Mouse (Mus musculus): Measurements from ENCODE around the gene Gm3238. TPM values are rescaled to one million over a fixed set of nuclear protein-coding genes. Genes with fewer than 3 reads are reported as not detected.
"Not testable (repeated sequence)": the region's sequence is repeated elsewhere in the genome, so short reads cannot be mapped to it uniquely, and the experiment has no call there.

Gene Gm3238
- total RNA-seq, 2 experiments from 2014 or later = not detected

- intact Hi-C loops (cut with DNase I); DNase-seq (ENCODE audit: low spot score): not testable (repeated sequence)
Observed at GRCm38 (mm10) chr10:77752312-77752711, 18.8 kb downstream of the Gm3238 start.

- intact Hi-C loops (cut with DNase I); DNase-seq (ENCODE audit: low spot score): not testable (repeated sequence)
Observed at GRCm38 (mm10) chr10:77751254-77751653, 19.9 kb downstream of the Gm3238 start, which contains the start of gene Gm9736. Gene Gm9736 (minus strand): TSS chr10:77751354.

- intact Hi-C loops (cut with DNase I); DNase-seq (ENCODE audit: low spot score): not testable (repeated sequence)
Observed at GRCm38 (mm10) chr10:77750686-77751085, 20.4 kb downstream of the Gm3238 start.

GRCm38 (mm10) chr10:77741924-77742688 lies 29.0 kb downstream of the Gm3238 start, which contains the start of gene Gm18596:
Gene Gm18596 (minus strand): TSS chr10:77742638.
- intact Hi-C loops (cut with DNase I); DNase-seq (ENCODE audit: low spot score): not testable (repeated sequence)

- DNase-seq (ENCODE audit: low spot score) = no peak
- intact Hi-C loops (cut with DNase I) = no loop called here
Observed at GRCm38 (mm10) chr10:77738929-77739328, 32.2 kb downstream of the Gm3238 start.

GRCm38 (mm10) chr10:77735928-77736327 lies 35.2 kb downstream of the Gm3238 start:
- intact Hi-C loops (cut with DNase I) = no loop called here
- no peak for DNase-seq (ENCODE audit: low spot score)

GRCm38 (mm10) chr10:77729241-77729640 lies 41.9 kb downstream of the Gm3238 start:
- no peak for DNase-seq (ENCODE audit: low spot score)

GRCm38 (mm10) chr10:77728280-77728679 lies 42.8 kb downstream of the Gm3238 start:
- intact Hi-C loops (cut with DNase I) = loop anchor here (5.0 kb wide), 2 partner anchors 89 to 101 kb away; no protein-coding TSS in a partner anchor
- DNase-seq (ENCODE audit: low spot score) = no peak

More at GRCm38 (mm10) chr10:77729241-77729640, 41.9 kb downstream of the Gm3238 start:
- intact Hi-C loops (cut with DNase I) = loop anchor here (5.0 kb wide), 2 partner anchors 88 to 102 kb away; no protein-coding TSS in a partner anchor

- intact Hi-C loops (cut with DNase I) = loop anchor here (2.0 to 5.0 kb wide), 3 partner anchors 91 to 155 kb away; no protein-coding TSS in a partner anchor
- no peak for DNase-seq (ENCODE audit: low spot score)
Observed at GRCm38 (mm10) chr10:77726186-77726585, 44.9 kb downstream of the Gm3238 start, which contains the start of gene Gm10100. Gene Gm10100 (plus strand): TSS chr10:77726486.

- no peak for DNase-seq (ENCODE audit: low spot score)
- intact Hi-C loops (cut with DNase I) = loop anchor here (5.0 kb wide), 2 partner anchors 92 to 98 kb away; no protein-coding TSS in a partner anchor
Observed at GRCm38 (mm10) chr10:77724855-77725254, 46.3 kb downstream of the Gm3238 start.

Other genes with a start within 250 kb of the Gm3238 start
- gene Itgb2, start 241.1 kb downstream of the Gm3238 start, total RNA-seq (2021) = 1 to 10 TPM; 6.1 to 6.4 TPM
- gene Pttg1ip, start 189.6 kb downstream of the Gm3238 start, total RNA-seq (2021) = 100 to 1,000 TPM; 124 to 138 TPM
- gene Sumo3, start 165.2 kb downstream of the Gm3238 start, total RNA-seq (2021) = 10 to 100 TPM; 54.8 to 61.2 TPM
- 10 to 100 TPM; 10.3 to 11.7 TPM for gene Gm49325, start 165.1 kb downstream of the Gm3238 start, total RNA-seq (2021)
- 10 to 100 TPM; 66.7 to 68.4 TPM for gene Ube2g2, start 149.1 kb downstream of the Gm3238 start, total RNA-seq (2021)
- gene Tspear, start 84.8 kb downstream of the Gm3238 start, total RNA-seq (2021) = not detected
- not detected for gene Gm19402, start 80.6 kb downstream of the Gm3238 start, total RNA-seq (2021)
- gene Gm9508, start 74.1 kb downstream of the Gm3238 start, total RNA-seq (2021) = not detected
- not detected for gene Gm10272, start 64.7 kb downstream of the Gm3238 start, total RNA-seq (2021)
- not detected for gene Gm10024, start 59.9 kb downstream of the Gm3238 start, total RNA-seq (2021)
- not detected for gene Gm10142, start 55.5 kb downstream of the Gm3238 start, total RNA-seq (2021)
- gene Krtap12-1, start 50.7 kb downstream of the Gm3238 start, total RNA-seq (2021) = not detected
- not detected for gene Gm10100, start 44.8 kb downstream of the Gm3238 start, total RNA-seq (2021)
- not detected for gene Gm18596, start 28.7 kb downstream of the Gm3238 start, total RNA-seq (2021)
- gene Gm9736, start 20.0 kb downstream of the Gm3238 start, total RNA-seq (2021) = not detected
- not detected for gene Gm3233, start 11.6 kb downstream of the Gm3238 start, total RNA-seq (2021)
- not detected for gene Gm7138, start 5.6 kb upstream of the Gm3238 start, total RNA-seq (2021)
- gene Gm3250, start 11.2 kb upstream of the Gm3238 start, total RNA-seq (2021) = not detected
- not detected for gene Gm7137, start 16.9 kb upstream of the Gm3238 start, total RNA-seq (2021)
- not detected for gene Gm9639, start 23.8 kb upstream of the Gm3238 start, total RNA-seq (2021)
- not detected for gene Gm19668, start 27.8 kb upstream of the Gm3238 start, total RNA-seq (2021)
- not detected for gene Gm9507, start 40.5 kb upstream of the Gm3238 start, total RNA-seq (2021)
- not detected for gene Gm2696, start 43.4 kb upstream of the Gm3238 start, total RNA-seq (2021)
- gene Krtap10-4, start 55.8 kb upstream of the Gm3238 start, total RNA-seq (2021) = not detected
- not detected for gene Krtap10-10, start 64.6 kb upstream of the Gm3238 start, total RNA-seq (2021)
- gene Gm36176, start 75.5 kb upstream of the Gm3238 start, total RNA-seq (2021) = not detected
- gene Gm10318, start 81.5 kb upstream of the Gm3238 start, total RNA-seq (2021) = not detected
- gene Gm3285, start 90.7 kb upstream of the Gm3238 start, total RNA-seq (2021) = not detected
- under 1 TPM; 0.65 to 0.73 TPM for gene Lrrc3, start 131.2 kb upstream of the Gm3238 start, total RNA-seq (2021)
- under 1 TPM; 0.55 to 0.56 TPM for gene Trpm2, start 199.2 kb upstream of the Gm3238 start, total RNA-seq (2021)
- 10 to 100 TPM in 1 of 2 experiments, 1 to 10 TPM in 1; 9.7 to 11.1 TPM for gene 1810043G02Rik, start 207.2 kb upstream of the Gm3238 start, total RNA-seq (2021)
- 100 to 1,000 TPM; 106 to 115 TPM for gene Pfkl, start 238.8 kb upstream of the Gm3238 start, total RNA-seq (2021)